Mouse (Mus musculus) spleen, postnatal 10 days (tissue): ENCODE data around the gene Bhlhe23.
A peak's percentile ranks its signal among the peaks of the same experiment; 100 is the strongest.

Experiments
- DNase-seq, 2 experiments: peaks; one replicate each; pipeline ENCODE4 v3.0.0; 2021 to 2022; ENCODE audit warnings: low spot score in 2 of 2

Bhlhe23 gene

DNA sequence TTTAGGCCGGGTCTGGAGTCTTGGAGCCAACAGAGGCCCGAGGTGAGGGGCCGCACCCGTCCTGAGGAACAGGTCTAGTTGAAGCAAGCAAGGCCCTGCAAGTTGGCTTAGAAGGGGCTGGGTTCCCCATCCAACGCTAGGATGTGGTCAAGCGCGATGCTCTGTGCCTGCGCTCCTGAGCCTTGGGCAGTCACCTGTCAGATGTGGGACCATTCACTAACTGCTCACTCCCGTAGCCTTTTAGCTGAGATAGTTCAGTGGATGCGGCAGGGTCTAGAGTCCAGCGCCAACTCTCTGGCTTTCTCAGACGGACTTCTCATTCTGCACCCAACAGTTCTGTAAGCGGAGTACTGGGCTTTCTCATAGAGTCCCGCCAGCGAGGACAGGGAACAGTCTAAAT lies 1.1 kb downstream of the Bhlhe23 start:
- DNase-seq: no peak

DNA sequence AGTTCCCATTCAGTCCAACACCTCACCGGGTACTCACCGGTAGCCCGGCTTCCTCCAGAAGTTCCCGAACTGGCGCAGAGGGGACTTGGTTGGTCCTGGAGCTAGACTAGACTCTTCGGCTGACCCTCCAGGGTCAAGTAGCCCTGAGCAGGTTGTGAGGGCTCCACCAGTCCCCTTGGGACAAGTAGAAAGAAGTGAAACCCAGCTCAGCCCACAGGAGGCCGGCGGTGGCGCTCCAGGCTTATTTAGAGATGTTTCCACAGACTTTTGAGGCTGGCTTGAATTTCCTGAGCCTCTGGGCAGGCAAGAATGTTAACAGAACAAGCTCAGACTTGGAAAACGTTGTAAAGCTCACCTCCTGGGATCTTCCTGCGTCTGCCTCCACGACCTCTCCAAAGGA lies 1.5 kb downstream of the Bhlhe23 start:
- no peak for DNase-seq

DNA sequence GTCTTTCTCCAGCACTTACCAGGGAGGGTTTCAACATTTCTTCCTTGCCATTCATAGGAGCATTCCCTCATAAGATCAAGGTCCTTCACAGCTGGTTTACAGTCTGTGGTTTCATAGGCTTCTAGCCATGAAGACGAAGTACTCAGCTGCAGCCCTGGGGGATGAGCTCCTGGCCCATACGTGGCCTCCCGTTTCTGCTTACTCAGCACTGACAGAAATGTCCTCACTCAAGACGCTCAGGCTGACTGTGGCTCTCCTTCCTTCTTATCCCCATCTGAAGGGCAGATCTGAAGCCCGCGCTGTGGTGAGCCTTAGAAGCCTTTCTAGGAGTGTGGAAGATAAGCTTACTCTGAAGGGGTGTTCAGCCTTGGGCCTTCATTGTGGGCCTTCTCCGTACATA lies 11.0 kb downstream of the Bhlhe23 start:
- DNase-seq: no peak

DNA sequence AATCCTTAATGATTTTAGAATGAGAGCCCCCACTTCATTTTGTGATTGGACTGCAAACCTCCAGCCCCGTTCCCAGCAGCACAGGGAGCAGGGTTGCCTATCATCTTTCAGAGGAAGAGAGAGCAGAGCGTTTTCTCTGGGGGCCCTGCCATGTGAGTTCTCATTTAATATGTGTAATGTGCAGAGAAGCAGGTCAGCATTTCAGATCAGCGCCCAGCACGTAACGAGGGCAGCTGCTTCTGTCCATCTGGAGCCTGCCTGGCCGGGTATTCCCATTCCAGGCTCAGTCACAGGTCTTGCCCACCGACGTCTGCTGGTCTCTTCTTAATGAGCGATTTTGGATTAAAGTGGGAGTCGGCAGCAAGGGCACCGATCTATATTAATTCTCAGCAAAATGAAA lies 11.7 kb downstream of the Bhlhe23 start:
- no peak for DNase-seq

DNA sequence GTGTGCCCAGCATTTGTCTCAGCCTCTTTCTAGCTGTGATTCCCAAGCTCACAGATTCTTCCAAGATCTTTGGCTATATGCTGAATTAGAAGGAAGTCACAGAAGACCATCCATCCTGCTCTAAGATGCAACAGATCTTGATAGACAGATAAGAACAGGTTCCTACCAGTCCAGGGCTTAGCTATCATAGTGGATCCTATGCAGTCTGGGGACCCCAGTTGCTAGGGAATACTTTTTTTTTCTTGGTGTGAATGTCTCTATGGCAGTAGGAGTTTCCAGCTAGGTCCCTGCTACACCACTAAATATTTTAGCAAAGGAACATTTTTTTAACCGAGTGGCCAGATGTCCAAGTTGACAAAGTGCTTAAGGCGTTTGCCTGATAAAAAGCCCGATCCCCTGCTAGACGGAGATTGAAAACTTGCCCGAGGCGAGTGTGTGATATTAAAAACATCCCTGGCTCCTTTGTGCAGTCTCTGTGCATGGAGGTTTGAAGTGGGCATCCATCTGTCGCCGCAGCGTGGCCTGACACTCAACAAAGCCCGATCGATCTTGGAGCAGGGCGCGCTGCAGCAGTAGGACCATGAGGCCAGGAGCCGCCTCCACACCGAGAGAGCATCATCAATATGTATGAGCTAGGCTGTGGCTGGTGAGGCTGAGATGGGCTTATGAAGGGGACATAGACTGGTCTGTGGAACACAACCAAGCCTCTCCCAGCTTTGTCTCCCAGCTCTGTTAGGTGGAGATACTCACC lies 18.0 kb downstream of the Bhlhe23 start:
- no peak for DNase-seq

DNA sequence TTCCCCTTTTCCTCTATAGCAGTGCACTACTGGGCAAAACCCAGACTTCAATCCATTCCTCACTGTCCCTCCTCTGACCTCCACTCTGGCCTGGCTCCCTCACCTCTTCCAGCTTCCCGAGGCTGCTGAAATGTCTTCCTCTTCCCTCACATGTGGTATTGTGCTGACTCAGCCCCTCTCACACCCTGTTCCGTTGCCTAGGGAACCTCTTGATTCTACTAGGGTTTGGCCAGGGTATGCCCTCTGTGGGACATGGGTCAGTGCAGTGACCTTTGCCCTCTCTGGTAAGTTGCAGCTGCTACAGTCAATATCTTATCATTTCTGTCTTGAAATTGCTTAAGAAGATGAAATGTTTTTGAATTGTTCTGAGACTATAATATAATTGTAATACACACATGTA lies 19.9 kb downstream of the Bhlhe23 start:
- no peak for DNase-seq

DNA sequence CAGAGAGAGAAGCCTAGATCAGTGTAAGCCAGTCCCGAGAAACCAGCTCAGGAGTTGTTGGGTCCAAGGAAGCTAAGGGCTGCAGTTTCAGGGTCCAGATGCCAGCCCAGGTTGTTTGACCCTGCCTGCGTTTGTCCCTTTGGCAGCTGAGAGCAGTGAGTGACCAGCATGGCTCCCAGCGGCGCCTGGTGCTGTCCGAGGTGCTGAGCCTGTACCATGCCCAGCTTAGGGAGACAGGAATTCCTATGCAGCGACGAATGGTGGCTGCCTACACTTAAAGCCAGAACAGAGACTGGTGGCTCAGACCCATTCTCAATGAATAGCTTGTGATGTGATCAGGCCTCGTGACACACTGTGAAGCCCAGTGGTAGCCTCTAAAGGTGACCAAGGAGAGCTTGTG lies 20.8 kb downstream of the Bhlhe23 start:
- peak in 1 of 2 experiments; percentile 51 for DNase-seq

DNA sequence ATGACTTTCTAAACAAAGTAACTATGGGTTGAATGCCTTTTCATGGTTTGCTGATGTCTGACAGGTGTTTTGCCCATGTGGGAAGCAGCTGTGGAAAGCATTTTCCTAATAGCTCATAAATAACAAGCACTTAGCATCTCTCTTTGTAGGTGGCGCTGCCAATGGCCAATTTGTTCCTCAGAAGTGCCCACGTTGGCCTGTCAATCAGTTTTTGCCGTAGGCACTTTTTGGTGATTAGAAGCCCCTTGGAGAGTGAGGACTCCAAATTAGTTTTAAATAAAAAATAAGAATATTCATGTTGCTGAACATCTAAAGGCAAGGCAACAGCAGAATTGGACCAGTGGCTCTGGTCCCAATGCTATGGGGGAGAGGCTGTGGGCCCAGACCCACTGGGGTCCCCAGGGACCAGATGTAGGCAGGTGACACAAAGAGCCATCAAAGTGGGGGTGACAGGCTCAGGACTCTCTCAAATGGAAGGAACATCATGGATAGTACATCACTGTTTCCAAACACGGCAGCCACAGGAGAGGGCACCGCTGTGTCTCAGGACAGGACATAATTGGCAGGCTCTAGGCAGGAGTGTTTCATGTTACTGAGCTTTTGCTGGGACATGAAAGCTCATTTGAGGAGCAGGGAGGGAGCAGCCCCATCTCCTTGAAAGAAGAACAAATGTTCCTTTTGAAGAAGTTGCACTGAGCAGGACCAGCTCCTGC lies 21.6 kb downstream of the Bhlhe23 start:
- no peak for DNase-seq

DNA sequence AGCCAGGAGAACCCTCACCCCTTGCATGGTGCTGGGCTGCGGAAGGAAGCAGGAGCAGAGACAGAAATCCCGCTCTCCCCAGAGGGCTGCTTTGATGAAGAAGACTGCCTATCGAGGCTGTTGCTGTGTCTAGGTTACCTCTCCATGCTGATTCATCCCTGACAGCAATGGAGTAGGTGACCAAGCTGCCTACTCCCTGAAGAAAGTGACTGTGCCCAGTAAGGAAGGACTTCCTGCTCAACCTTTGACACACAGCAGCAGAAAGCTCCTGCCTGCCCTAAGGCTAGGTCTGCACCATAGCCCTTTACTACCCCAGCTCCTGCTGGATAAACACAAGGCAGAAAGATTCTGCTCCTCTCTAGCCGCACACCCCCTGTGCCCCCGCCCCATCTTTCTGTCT lies 27.8 kb downstream of the Bhlhe23 start:
- no peak for DNase-seq

DNA sequence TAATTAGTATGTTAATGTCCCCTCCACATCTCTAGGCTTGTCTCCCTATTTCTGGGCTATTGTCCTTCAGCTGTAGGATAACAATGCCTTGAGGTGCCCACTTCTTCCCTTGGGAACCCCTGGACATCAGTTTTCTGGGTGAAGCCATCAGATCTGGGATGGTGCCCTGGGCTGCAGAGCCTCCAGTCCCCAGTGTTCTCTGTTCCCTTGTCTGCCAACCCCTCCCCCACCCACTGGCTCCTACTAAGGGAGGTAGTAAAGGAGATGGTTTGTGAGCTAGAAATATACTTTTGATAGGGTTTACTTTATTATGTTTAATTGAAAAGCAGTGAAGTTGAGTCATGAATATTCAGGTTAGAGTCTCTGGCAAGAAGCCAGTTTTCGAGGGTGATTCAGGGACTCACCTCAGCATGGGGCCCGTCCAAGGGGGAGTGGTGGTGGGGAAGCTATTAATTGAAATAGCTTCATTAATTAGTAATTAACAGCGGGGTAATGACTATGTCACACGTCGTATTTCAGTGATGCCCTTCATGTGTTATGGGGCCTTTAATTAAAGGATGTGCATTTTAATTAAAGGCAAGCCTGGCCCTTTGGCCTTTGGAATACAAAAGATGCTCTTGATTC lies 30.0 kb downstream of the Bhlhe23 start:
- no peak for DNase-seq

DNA sequence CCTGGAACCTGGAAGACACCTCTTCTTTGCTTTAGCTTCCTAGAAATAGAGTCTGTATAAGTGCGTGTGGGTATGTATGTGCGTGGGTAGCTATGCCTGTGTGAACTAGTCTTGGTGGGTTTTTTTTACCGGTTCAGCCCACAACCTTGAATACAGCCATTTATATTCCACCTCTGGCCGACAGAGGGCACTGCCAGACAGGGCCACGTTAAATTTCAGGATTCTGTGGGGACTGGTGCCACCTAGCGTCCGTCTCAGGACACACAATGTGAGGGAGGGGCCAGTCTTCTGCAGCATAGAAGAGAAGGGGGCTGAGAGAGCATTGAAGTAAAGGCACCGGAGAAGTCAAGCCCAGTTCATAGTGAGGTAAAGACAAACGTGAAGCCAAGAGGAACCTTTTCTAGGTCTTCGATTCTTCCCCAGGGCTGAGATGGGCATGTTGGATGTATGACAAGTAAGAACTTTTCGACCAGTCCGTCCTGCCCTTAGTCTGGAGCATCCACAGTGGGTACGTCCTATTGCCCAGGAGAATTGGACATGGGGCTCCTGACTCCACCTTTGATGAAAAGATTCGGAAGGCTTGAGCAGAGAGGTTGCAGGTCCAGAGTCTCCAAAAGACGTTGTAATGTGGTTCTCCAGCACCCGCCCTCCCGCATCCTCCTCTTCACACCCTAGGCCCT lies 31.3 kb downstream of the Bhlhe23 start:
- peak; percentile 84 to 91 for DNase-seq

DNA sequence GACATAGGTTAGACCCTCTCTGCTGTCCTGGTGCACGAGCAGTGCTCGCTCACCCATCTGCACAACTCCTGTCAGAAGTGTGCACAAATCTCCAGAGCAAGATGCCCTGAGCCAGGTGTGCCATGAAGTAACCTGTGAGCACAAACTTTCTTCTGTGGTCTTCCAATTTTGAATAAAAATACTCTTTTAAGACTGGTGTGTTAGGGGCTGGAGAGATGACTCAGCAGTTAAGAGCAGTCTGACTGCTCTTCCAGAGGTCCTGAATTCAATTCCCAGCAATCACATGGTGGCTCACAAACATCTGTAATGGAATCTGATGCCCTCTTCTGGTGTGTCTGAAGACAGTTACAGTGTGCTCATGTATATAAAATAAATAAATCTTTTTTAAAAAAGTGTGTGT lies 33.4 kb downstream of the Bhlhe23 start:
- DNase-seq: no peak

DNA sequence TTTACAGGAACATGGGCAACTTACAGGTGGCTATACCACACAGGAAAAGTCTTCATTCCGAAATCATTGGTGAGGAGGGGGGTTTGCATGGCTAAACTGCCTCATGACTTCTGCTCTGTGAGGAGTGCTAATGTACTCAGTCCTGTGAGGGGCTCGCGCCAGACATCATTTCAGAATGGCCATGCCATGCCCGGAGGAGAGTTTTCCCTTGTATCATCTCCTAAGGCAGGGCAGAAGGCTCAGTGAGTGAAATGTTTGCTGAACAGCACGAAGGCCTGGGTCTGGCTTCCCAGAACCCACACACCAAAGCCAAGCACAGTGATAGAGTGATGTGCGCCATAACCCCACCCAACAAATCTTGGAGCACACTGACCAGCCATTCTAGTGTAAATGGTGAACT lies 33.9 kb downstream of the Bhlhe23 start:
- no peak for DNase-seq

DNA sequence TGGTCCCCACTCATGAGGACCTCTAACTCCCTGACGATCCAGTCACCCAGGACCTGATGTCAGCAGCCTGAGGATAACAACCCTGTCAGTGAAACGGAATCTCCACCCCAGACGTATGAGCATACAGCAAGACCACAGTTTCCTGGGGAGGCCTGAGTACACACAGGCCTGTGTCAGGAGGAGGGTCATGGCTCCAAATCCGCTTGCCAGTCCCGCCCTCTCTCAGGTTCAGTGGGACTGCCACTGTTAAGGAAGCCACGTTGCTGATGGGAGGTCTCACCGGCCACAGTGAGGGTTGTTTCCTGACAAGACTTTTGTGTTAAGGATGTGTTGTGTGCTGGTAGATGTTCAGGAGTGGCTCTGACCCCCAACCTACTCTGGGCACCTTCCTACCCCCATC lies 35.3 kb downstream of the Bhlhe23 start:
- DNase-seq: no peak

DNA sequence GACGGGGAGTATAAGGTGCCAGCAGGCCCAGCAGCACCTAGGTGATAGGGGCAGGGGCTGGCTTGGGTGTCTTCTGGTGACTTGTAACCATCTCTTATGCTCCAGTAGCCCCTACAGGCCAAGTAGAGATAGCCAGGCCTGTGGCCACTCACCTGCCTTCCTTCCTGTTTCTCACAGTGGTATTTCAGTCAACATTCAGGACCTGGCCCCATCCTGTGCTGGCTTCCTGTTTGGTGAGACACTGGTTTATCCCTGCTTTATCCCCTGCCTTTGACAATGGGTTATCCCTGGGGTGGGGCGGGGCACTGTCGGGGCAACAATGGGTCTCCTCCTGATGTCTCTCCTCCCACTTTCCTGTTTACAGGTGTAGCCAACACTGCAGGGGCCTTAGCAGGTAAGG lies 36.4 kb downstream of the Bhlhe23 start:
- no peak for DNase-seq

DNA sequence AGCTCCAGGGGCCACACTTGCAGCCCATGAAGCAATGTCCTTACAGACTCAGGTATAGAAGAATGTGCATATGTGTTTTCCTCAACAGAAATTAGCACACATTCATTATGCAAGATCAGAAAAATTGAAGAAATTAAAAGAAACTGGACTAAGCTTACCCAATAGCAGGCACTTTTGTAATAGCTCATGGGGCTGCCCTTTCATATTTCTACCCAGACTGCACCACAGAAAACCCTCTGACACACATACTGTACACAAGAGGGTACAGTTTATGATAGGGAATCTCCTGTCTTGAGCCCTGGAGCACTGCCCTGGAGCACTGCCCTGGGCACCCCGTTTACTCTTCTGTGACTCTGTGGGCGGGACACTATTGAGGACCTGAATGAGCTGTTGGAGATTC lies 38.7 kb downstream of the Bhlhe23 start:
- DNase-seq: no peak

DNA sequence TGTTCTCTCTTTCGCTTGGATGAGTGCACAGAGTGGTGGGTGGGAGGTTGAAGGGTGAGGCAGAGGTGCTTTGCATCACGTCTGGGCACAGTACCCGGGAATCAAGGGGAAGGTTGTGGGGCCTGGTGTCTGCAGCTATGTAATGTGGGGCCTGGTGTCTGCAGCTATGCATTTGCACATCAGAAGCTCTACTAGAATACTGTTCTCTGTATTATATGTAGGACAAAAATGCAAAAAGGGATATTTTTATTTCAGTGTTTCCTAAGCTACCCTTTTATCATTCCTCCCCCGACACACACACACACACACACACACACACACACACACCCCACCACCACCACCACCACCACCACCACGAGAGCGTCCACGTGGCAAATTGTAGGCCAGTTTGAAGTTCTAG lies 41.5 kb downstream of the Bhlhe23 start:
- DNase-seq: no peak

DNA sequence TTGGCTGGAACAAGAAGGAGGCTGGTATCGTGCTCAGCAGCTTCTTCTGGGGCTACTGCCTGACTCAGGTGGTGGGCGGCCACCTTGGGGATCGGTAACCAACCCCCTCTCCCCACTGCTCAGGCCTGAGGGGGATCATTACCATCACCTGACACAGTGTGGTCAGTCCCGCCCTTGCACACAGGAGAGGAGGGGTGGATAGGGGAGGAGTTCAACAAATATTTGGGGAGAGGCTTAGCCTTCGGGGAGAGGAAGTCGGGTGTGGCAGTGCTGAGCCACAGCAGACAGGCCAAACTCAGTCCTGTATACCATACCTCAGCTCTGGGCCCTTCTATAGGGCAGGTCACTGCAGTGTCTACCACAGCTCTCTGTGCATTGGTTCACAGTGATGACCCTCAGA lies 44.7 kb downstream of the Bhlhe23 start:
- DNase-seq: no peak

DNA sequence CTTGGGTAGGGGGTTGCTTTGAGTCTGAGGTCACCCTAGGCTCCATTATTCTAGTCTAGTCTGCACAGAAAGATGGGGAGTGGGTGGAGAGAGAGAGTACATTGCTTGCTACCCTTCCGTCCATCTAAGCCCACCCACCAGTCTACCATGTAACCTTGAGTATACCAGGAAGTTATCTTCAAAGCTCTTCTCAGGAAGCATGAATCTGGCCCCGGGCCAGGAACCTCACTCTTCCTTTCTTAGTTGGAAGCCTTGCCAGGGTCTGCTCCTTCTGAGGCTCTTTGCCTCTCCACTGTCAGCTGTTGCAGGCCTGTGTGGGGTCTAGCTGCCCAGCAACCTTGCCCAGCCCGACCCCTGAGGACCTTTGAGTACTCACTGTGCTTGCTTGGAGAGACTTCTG lies 45.7 kb downstream of the Bhlhe23 start:
- no peak for DNase-seq

DNA sequence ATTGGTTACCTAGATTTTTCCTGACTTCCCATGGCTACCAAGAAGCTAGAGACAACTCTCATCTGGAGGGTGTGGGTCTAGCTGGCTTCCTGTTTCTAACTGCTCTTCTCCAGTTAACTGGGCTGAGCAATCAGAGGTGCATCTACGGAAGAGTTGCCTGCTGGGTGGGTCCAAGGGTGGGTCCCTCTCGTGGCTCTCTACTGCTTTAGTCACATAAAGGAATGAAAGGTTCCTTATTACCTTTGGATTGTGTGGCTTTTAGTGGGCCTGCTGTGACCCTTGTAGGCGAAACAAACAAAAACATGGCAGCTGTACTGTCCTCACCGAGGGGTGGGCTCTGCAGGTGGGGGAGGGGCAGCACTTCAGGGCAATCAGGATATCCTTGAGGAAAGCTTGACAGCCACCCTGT lies 49.1 kb downstream of the Bhlhe23 start:
- DNase-seq: no peak

DNA sequence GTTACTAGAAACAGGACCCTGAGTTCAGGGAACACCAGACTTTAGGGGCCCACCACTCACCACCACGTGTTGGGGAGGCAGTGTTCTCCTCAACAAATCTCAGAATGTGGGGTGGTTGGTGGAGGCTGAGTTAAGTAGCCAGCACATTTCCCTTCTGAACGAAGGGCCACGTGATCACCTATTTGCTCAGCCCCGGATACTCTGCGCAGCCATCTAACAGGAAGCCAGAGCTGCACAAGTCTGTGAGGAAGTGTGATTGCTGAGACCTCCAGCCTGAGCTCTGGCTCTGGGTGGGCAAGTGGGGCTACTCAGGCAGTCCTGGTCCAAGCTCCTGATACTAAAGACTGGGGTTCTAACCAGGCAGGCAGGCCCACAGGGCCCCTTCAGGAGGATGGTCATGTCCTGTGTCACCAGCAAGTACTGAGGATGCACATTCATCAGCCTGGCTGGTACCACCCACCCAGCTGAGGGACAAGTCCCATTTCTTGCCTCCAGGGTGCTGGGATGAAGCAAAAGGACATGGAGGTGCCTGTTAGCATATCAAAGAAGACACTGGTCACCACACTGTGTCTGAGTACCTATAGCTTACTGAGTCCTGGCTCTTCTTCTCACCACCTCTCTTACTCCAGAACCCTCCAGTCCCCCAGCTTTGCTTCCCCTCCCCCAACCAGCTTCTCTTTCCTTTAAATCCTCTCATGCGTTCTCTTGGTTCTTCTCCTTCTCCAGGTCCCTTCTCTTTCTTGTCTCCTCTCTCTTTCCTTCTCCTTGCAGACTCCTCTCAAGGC lies 49.9 kb downstream of the Bhlhe23 start:
- DNase-seq: peak in 1 of 2 experiments; percentile 67
